Mouse (Mus musculus): Measurements from ENCODE around the gene Arhgef12.

- no peak for TF ChIP-seq CTCF (IDR thresholded peaks at IDR 0.05; ENCODE audit: low read depth, low read length)
- TF ChIP-seq TAL1 (conservative IDR thresholded peaks at IDR 0.05; ENCODE audit: low read depth, low read length), result no peak
- no peak for TF ChIP-seq GATA1 (IDR thresholded peaks at IDR 0.05; ENCODE audit: borderline replicate concordance, low read length)
- TF ChIP-seq POLR2AphosphoS5 (IDR thresholded peaks at IDR 0.05; ENCODE audit: insufficient replicate concordance, low read depth, low read length), result no peak
- TF ChIP-seq GATA2 (IDR thresholded peaks at IDR 0.05; ENCODE audit: borderline replicate concordance, low read depth, low read length), result no peak
Measured at GRCm38 (mm10) chr9:42945174-42945573, 161.9 kb downstream of the Arhgef12 start.

Data from G1E (cell line).